Mouse (Mus musculus) layer of hippocampus, adult 2 months (tissue): ENCODE results near the gene Pard6a. TPM values are rescaled to one million over a fixed set of nuclear protein-coding genes. Genes with fewer than 3 reads are reported as not detected.
A peak's percentile ranks its signal among the peaks of the same experiment; 100 is the strongest.

Source experiments
- DNase-seq, 2 experiments: peaks; one replicate each; pipeline ENCODE4 v3.0.0; 2022; ENCODE audit warnings: low spot score in 2 of 2
- H3K27ac ChIP-seq: fragments of 200-600 bp; 2 replicates; pipeline ENCODE4 v1.8.1; 2022
- H3K4me3 ChIP-seq: fragments of 200-600 bp; 2 replicates; pipeline ENCODE4 v1.8.1; 2022; ENCODE audit warnings: mild to moderate bottlenecking
- CTCF ChIP-seq: fragments of 200-600 bp; conservative IDR thresholded peaks from 2 replicates; pipeline ENCODE4 v1.8.1; 2022; ENCODE audit warnings: antibody characterized with exemption, mild to moderate bottlenecking, moderate library complexity
- total RNA-seq, 2 experiments: library from RNA; stranded (reverse); gene quantifications; 2 replicates each; pipeline ENCODE4 v1.2.3; 2021

Pard6a gene
- total RNA-seq, 2 experiments from 2014 or later: 32.7 to 35.4 TPM

DNA sequence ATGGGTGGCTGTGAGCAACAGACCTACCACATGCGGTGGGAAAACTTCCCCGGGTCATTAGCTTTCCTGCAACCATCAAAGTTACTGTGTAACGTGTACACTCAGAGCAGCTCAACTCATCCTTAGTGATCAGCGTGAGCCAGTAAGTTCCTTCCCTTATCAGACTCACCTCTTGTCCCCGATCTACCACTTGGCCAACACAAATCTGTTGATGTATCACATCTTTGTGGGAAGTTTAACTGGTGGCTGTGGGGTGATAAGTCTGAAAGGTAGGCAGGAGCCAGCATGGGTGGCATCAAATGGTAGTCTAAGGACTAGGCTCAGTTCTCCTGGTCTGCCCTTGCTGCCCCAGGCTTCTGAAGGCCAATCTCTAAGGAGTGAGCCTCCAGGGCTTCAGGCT lies 31.2 kb downstream of the Pard6a start:
- no peak overlapping the region for H3K4me3 ChIP-seq
- TF ChIP-seq CTCF: no peak
- H3K27ac ChIP-seq: no peak overlapping the region
- DNase-seq: no peak

DNA sequence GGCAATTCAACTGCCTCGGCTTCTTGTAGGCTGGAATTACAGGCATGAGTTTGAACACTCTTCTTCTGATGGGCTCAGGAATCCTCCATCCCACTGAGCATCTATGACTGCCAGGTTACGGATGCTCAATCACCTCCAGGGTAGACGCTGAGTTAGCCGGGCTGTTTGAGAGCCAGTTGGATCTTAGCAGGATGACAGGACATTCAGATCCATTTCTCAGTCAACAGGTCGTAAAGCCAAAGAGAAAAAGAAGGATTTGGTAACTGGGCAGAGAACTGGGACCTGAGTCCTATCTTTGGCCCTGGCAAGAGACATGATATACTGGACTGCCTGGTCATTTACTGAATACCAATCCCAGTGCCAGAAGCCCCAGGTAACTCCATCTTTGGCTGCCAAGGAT lies 38.3 kb downstream of the Pard6a start:
- H3K4me3 ChIP-seq: no peak overlapping the region
- DNase-seq: no peak
- TF ChIP-seq CTCF: no peak
- H3K27ac ChIP-seq: no peak overlapping the region

DNA sequence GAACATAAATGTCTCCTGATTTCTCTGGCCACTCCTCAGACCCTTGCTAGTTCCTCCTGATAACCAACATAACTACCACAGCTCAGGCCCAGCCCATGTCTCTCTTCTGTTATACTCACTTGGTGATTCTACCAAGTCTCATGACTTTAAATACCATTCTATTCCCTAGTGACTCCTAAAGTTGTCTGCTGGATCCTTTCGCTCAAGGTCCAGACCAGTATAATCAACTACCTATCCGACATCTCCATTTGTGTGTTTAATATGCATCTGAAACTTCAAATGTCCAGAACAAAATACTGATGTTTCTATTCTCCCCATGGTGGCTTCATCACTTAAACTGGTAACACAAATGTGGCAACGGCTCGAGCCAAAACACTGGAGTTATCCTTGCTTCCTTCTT lies 42.4 kb downstream of the Pard6a start:
- TF ChIP-seq CTCF: no peak
- Histone ChIP-seq H3K4me3 (no peak overlapping the region), H3K27ac (no peak overlapping the region)
- no peak for DNase-seq

- TF ChIP-seq CTCF: no peak
- Histone ChIP-seq H3K27ac (0 out of 2 replicates have a peak overlapping the region, but pooled peaks have one; percentile 43), H3K4me3 (no peak overlapping the region)
- peak; percentile 21 to 39 for DNase-seq
Measured at GRCm38 (mm10) chr8:105750606-105751005, 49.7 kb downstream of the Pard6a start.

Other genes with a start within 250 kb of the Pard6a start
- gene Tppp3, start 229.6 kb upstream of the Pard6a start, total RNA-seq: 10 to 100 TPM; 36.5 to 36.8 TPM
- 10 to 100 TPM; 36.2 to 38.9 TPM for gene Zdhhc1, start 204.2 kb upstream of the Pard6a start, total RNA-seq
- gene Hsd11b2, start 182.4 kb upstream of the Pard6a start, total RNA-seq: not detected
- gene Atp6v0d1, start 135.1 kb upstream of the Pard6a start, total RNA-seq: 100 to 1,000 TPM; 278 to 305 TPM
- gene Ripor1, start 95.9 kb upstream of the Pard6a start, total RNA-seq: 10 to 100 TPM; 88.7 to 94.8 TPM
- gene Ctcf, start 64.6 kb upstream of the Pard6a start, total RNA-seq: 10 to 100 TPM; 70.4 to 82.6 TPM
- not detected for gene Agrp, start 63.8 kb upstream of the Pard6a start, total RNA-seq
- 10 to 100 TPM; 71.1 to 76.9 TPM for gene Carmil2, start 14.9 kb upstream of the Pard6a start, total RNA-seq
- gene Acd, start within 50 bp of the Pard6a start, total RNA-seq: 10 to 100 TPM; 41.1 to 41.5 TPM
- under 1 TPM in 1 of 2 experiments, not detected in 1; 0.84 TPM for gene 4933405L10Rik, start 6.5 kb downstream of the Pard6a start, total RNA-seq
- 10 to 100 TPM in 1 of 2 experiments, 1 to 10 TPM in 1; 8.1 to 10.8 TPM for gene Enkd1, start 7.1 kb downstream of the Pard6a start, total RNA-seq
- gene Gfod2, start 57.5 kb downstream of the Pard6a start, total RNA-seq: 10 to 100 TPM; 18.2 to 22.8 TPM
- 10 to 100 TPM; 25.1 to 27.3 TPM for gene Ranbp10, start 126.2 kb downstream of the Pard6a start, total RNA-seq
- under 1 TPM; 0.22 to 0.28 TPM for gene Tsnaxip1, start 126.6 kb downstream of the Pard6a start, total RNA-seq
- gene Cenpt, start 152.1 kb downstream of the Pard6a start, total RNA-seq: 10 to 100 TPM; 14.6 to 16.0 TPM
- 10 to 100 TPM; 37.2 to 38.9 TPM for gene Thap11, start 154.0 kb downstream of the Pard6a start, total RNA-seq
- gene Nutf2, start 159.4 kb downstream of the Pard6a start, total RNA-seq: 10 to 100 TPM; 33.5 to 40.8 TPM
- 10 to 100 TPM; 69.0 to 70.4 TPM for gene Edc4, start 179.7 kb downstream of the Pard6a start, total RNA-seq
- gene Nrn1l, start 192.4 kb downstream of the Pard6a start, total RNA-seq: 1 to 10 TPM; 2.4 TPM
- gene Pskh1, start 199.3 kb downstream of the Pard6a start, total RNA-seq: 1 to 10 TPM; 8.0 to 9.9 TPM
- 1 to 10 TPM; 1.4 to 1.5 TPM for gene Ctrl, start 232.7 kb downstream of the Pard6a start, total RNA-seq
- 10 to 100 TPM; 53.0 to 61.6 TPM for gene Psmb10, start 237.3 kb downstream of the Pard6a start, total RNA-seq
- 10 to 100 TPM; 37.6 to 40.6 TPM for gene Lcat, start 242.2 kb downstream of the Pard6a start, total RNA-seq